Mouse (Mus musculus): ENCODE data around the gene Asna1. TPM values are rescaled to one million over a fixed set of nuclear protein-coding genes. Genes with fewer than 3 reads are reported as not detected.

Asna1 gene
- total RNA-seq, 1 experiment = 237 TPM

DNA sequence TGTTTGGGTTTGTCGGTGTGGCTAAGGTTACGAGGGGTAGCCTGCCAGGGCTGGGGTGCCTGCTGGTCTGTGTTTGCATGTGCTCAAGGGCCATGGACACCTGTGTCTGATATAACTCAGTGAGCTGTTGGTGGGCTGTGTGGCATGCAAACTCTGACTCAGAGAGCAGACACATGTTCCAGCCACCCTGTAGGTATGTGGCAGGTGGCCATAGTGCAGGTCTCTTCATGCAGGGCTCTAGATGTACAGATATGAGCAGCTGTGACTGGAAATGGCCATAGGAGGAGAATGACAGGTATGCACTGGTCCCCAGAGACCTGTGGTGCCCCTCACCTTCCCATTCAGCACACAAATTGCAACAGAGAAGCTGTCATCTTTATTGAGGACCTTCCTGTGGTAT is 42.1 kb upstream of the Asna1 start:
- Histone ChIP-seq H3K27ac (ENCODE audit: insufficient read depth, low read depth, low read length, poor library complexity, severe bottlenecking) (no peak overlapping the region), H3K4me3 (ENCODE audit: insufficient read depth in 1 of 2, low read depth in 1 of 2, low read length in 2 of 2, poor library complexity in 1 of 2, severe bottlenecking in 1 of 2) (no peak overlapping the region), H3K9ac (ENCODE audit: insufficient read depth, low read depth, low read length, poor library complexity, severe bottlenecking) (no peak overlapping the region), H3K36me3 (ENCODE audit: control insufficient read depth, insufficient read depth, low read length, poor library complexity, severe bottlenecking) (peaks cover 17% of the 10 kb centered on the region), H3K4me1 (ENCODE audit: control insufficient read depth in 2 of 2, insufficient read depth in 2 of 2, low read length in 2 of 2, poor library complexity in 1 of 2) (peaks cover 0 to 3% of the 10 kb centered on the region in 2 experiments; a peak in 1 of 4 replicates), H3K9me3 (ENCODE audit: control insufficient read depth, insufficient read depth, low read depth, low read length) (no peaks in the 10 kb centered on the region)
- in situ Hi-C loops (cut with MboI; ENCODE audit: low sequenced_read_pairs in 2 of 2, unreplicated experiment in 2 of 2) = no loop called here
- no peak for DNase-seq (ENCODE audit: low read depth, low spot score)
- TF ChIP-seq ZC3H11A (IDR thresholded peaks at IDR 0.05; ENCODE audit: borderline replicate concordance, low read depth, low read length) = no peak
- no peak for TF ChIP-seq ZNF384 (IDR thresholded peaks at IDR 0.05; ENCODE audit: low read depth, low read length)

DNA sequence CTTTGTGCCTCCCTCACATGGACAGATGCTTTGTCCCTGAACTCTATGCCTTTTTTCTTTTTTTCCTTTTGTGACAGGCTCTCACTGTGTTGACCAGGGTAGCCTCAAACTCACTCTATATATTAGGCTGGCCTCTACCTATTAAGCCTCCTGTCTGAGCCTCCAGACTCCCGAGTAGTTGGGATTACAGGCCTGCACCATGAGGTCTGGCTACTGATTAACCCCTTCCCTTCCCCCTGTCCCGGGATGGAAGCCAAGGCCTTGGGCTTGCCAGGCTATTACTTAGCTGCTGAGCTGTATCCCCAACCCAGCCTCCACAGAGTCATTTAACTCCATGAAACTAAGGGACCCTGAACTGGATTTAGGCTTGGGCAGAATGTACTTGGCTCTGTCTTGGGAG is 40.1 kb upstream of the Asna1 start:
- H3K9ac ChIP-seq (ENCODE audit: insufficient read depth, low read depth, low read length, poor library complexity, severe bottlenecking) = no peak overlapping the region
- DNase-seq (ENCODE audit: low read depth, low spot score) = no peak
- no peaks in the 10 kb centered on the region for H3K9me3 ChIP-seq (ENCODE audit: control insufficient read depth, insufficient read depth, low read depth, low read length)
- peaks cover 17% of the 10 kb centered on the region for H3K36me3 ChIP-seq (ENCODE audit: control insufficient read depth, insufficient read depth, low read length, poor library complexity, severe bottlenecking)
- no peaks in the 10 kb centered on the region for H3K4me1 ChIP-seq (ENCODE audit: control insufficient read depth in 2 of 2, insufficient read depth in 2 of 2, low read length in 2 of 2, poor library complexity in 1 of 2)
- H3K27ac ChIP-seq (ENCODE audit: insufficient read depth, low read depth, low read length, poor library complexity, severe bottlenecking) = no peak overlapping the region
- TF ChIP-seq MAFK (IDR thresholded peaks at IDR 0.05; ENCODE audit: insufficient read depth, low read depth, low read length) = no peak
- TF ChIP-seq ZC3H11A (IDR thresholded peaks at IDR 0.05; ENCODE audit: borderline replicate concordance, low read depth, low read length) = no peak
- TF ChIP-seq ZNF384 (IDR thresholded peaks at IDR 0.05; ENCODE audit: low read depth, low read length) = no peak
- no peak for TF ChIP-seq CHD2 (IDR thresholded peaks at IDR 0.05; ENCODE audit: low read depth, low read length)
- TF ChIP-seq HCFC1 (IDR thresholded peaks at IDR 0.05; ENCODE audit: borderline replicate concordance, insufficient read depth, low read length) = no peak
- H3K4me3 ChIP-seq (ENCODE audit: insufficient read depth in 1 of 2, low read depth in 1 of 2, low read length in 2 of 2, poor library complexity in 1 of 2, severe bottlenecking in 1 of 2) = no peak overlapping the region
- in situ Hi-C loops (cut with MboI; ENCODE audit: low sequenced_read_pairs in 2 of 2, unreplicated experiment in 2 of 2) = no loop called here

GRCm38 (mm10) chr8:85062603-85063002 is 37.5 kb upstream of the Asna1 start:
- H3K27ac ChIP-seq (ENCODE audit: insufficient read depth, low read depth, low read length, poor library complexity, severe bottlenecking) = no peak overlapping the region
- no peak overlapping the region for H3K9ac ChIP-seq (ENCODE audit: insufficient read depth, low read depth, low read length, poor library complexity, severe bottlenecking)
- TF ChIP-seq MAFK (IDR thresholded peaks at IDR 0.05; ENCODE audit: insufficient read depth, low read depth, low read length) = no peak
- no peak for TF ChIP-seq CHD2 (IDR thresholded peaks at IDR 0.05; ENCODE audit: low read depth, low read length)
- no peak for TF ChIP-seq HCFC1 (IDR thresholded peaks at IDR 0.05; ENCODE audit: borderline replicate concordance, insufficient read depth, low read length)
- TF ChIP-seq ZC3H11A (IDR thresholded peaks at IDR 0.05; ENCODE audit: borderline replicate concordance, low read depth, low read length) = no peak
- TF ChIP-seq ZNF384 (IDR thresholded peaks at IDR 0.05; ENCODE audit: low read depth, low read length) = no peak
- H3K4me3 ChIP-seq (ENCODE audit: insufficient read depth in 1 of 2, low read depth in 1 of 2, low read length in 2 of 2, poor library complexity in 1 of 2, severe bottlenecking in 1 of 2) = no peak overlapping the region
- no peak for DNase-seq (ENCODE audit: low read depth, low spot score)
- H3K36me3 ChIP-seq (ENCODE audit: control insufficient read depth, insufficient read depth, low read length, poor library complexity, severe bottlenecking) = peaks cover 10% of the 10 kb centered on the region
- H3K4me1 ChIP-seq (ENCODE audit: control insufficient read depth in 2 of 2, insufficient read depth in 2 of 2, low read length in 2 of 2, poor library complexity in 1 of 2) = peaks cover 0 to 3% of the 10 kb centered on the region in 2 experiments; a peak in 1 of 4 replicates
- no peaks in the 10 kb centered on the region for H3K9me3 ChIP-seq (ENCODE audit: control insufficient read depth, insufficient read depth, low read depth, low read length)
- in situ Hi-C loops (cut with MboI; ENCODE audit: low sequenced_read_pairs in 2 of 2, unreplicated experiment in 2 of 2) = no loop called here

DNA sequence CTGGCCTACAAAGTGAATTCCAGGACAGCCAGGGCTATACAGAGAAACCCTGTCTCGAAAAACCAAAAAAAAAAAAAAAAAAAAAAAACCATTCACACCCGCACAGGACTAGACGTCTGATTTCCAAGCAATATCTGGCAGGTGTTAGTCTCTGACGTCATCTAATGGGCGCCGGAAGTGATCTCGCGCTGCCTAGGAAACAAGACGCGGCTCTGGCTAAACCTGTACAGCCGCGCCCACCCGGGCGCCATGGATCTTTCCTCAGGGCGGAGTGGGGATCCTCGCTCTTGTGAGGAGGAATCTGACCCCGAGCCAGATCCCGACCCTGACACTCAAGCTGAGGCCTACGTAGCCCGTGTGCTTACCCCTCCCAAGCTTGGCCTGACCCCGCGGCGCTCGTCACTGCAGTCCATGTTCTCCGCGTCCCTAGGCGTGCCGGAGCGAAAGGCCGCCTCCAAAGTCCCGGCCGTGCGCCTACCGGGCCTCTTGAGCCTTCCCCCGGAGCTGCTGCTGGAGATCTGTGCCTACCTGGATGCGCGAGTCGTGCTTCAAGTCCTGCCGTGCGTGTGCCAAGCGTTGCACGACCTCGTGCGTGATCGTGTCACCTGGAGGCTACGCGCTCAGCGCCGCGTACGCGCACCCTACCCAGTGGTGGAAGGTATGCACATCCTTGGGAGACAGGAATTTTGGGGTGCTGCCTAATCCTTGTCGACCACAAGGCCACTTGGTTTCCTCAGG is 35.0 kb upstream of the Asna1 start, which contains the start of gene Fbxw9:
TSS of gene Fbxw9 (plus strand) at position 177 of the 738 bp plus-strand sequence.
- in situ Hi-C loops (cut with MboI; ENCODE audit: low sequenced_read_pairs in 2 of 2, unreplicated experiment in 2 of 2) = no loop called here
- peak; percentile 91 for DNase-seq (ENCODE audit: low read depth, low spot score)
- H3K9me3 ChIP-seq (ENCODE audit: control insufficient read depth, insufficient read depth, low read depth, low read length) = no peaks in the 10 kb centered on the region

More for the DNA sequence above, 35.0 kb upstream of the Asna1 start, which contains the start of gene Fbxw9:
- Histone ChIP-seq H3K27ac (ENCODE audit: insufficient read depth, low read depth, low read length, poor library complexity, severe bottlenecking) (no peak within 1 kb of the TSS), H3K36me3 (ENCODE audit: control insufficient read depth, insufficient read depth, low read length, poor library complexity, severe bottlenecking) (peaks cover 13% of the 10 kb centered on the region), H3K4me1 (ENCODE audit: control insufficient read depth in 2 of 2, insufficient read depth in 2 of 2, low read length in 2 of 2, poor library complexity in 1 of 2) (peaks cover 0 to 3% of the 10 kb centered on the region in 2 experiments; a peak in 1 of 4 replicates), H3K9ac (ENCODE audit: insufficient read depth, low read depth, low read length, poor library complexity, severe bottlenecking) (peak within 1 kb of the TSS; percentile 80), H3K4me3 (ENCODE audit: insufficient read depth in 1 of 2, low read depth in 1 of 2, low read length in 2 of 2, poor library complexity in 1 of 2, severe bottlenecking in 1 of 2) (peak within 1 kb of the TSS; percentile 79 to 90)
- no peak for TF ChIP-seq ZC3H11A (IDR thresholded peaks at IDR 0.05; ENCODE audit: borderline replicate concordance, low read depth, low read length)
- no peak for TF ChIP-seq ZNF384 (IDR thresholded peaks at IDR 0.05; ENCODE audit: low read depth, low read length)
- no peak for TF ChIP-seq MAFK (IDR thresholded peaks at IDR 0.05; ENCODE audit: insufficient read depth, low read depth, low read length)
- TF ChIP-seq CHD2 (IDR thresholded peaks at IDR 0.05; ENCODE audit: low read depth, low read length) = no peak
- TF ChIP-seq HCFC1 (IDR thresholded peaks at IDR 0.05; ENCODE audit: borderline replicate concordance, insufficient read depth, low read length) = peak; percentile 82
